Mouse (Mus musculus) forebrain, embryonic 10.5 days (tissue): ENCODE measurements around the gene Kpna4. TPM values are rescaled to one million over a fixed set of nuclear protein-coding genes. Genes with fewer than 3 reads are reported as not detected.

Experiments used
- DNase-seq: peaks from one replicate; pipeline ENCODE4 v3.0.0-alpha.2; 2017; ENCODE audit warnings: low spot score; ENCODE audit errors: extremely low spot score
- H3K27ac ChIP-seq: fragments of 300-500 bp; sonication (generic); 2 replicates; pipeline ENCODE4 v1.5.1; 2016; ENCODE audit warnings: mild to moderate bottlenecking
- H3K27me3 ChIP-seq: fragments of 300-500 bp; sonication (generic); 2 replicates; pipeline ENCODE4 v1.6.1; 2016; ENCODE audit warnings: mild to moderate bottlenecking; ENCODE audit not compliant: poor library complexity, severe bottlenecking
- H3K36me3 ChIP-seq: fragments of 300-500 bp; sonication (generic); replicated peaks from 2 replicates; pipeline ENCODE4 v1.6.1; 2016; ENCODE audit warnings: mild to moderate bottlenecking, moderate library complexity
- H3K4me1 ChIP-seq: fragments of 300-500 bp; sonication (generic); 2 replicates; pipeline ENCODE4 v1.6.1; 2016
- H3K4me3 ChIP-seq: fragments of 300-500 bp; sonication (generic); 2 replicates; pipeline ENCODE4 v1.5.1; 2016; ENCODE audit warnings: mild to moderate bottlenecking, moderate library complexity
- H3K9me3 ChIP-seq: fragments of 300-500 bp; sonication (generic); 2 replicates; pipeline ENCODE4 v1.6.1; 2016; ENCODE audit warnings: mild to moderate bottlenecking, moderate library complexity
- WGBS: fragments of 180-500 bp; shearing (Covaris S2); methylation state at CpG from one replicate; pipeline ENCODE4 v1.1.7; 2016; 5-methylcytosine and 5-hydroxymethylcytosine counted together
- polyA plus RNA-seq: library from polyadenylated mRNA; unstranded; fragments of >200 nt; fragmentation: Nextera tagmentation; extraction: Ambion mirVana; gene quantifications from 2 replicates; pipeline ENCODE4 v1.2.1, GENCODE M21; 2016

Kpna4 gene
- polyA plus RNA-seq, 1 experiment from 2014 or later: 37.0 TPM

DNA sequence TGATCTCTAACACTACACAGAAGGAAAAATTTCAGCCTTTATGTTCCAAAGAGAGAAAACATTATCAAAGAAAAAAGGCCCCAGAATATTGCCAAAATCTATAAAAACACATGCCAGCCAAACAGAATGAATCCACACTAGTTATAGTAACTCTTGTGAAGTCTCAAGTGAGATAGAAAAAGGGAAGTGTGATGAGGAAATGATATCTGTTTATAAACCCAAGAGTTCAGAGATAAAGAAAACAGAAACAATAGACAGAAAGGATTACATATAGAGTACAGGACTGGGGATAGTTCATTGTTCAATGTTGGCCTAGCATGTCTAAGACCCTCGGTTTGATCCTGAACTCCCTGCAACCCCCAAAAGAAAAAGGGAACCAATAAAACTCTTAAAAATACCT is 64.1 kb downstream of the Kpna4 start:
- H3K4me1 ChIP-seq: no peaks in the 10 kb centered on the region
- no peaks in the 10 kb centered on the region for H3K27me3 ChIP-seq
- no peak overlapping the region for H3K27ac ChIP-seq
- no peak for DNase-seq
- WGBS: 94% methylated on average over 1 of the region's 1 CpGs
- H3K36me3 ChIP-seq: no peaks in the 10 kb centered on the region
- no peaks in the 10 kb centered on the region for H3K9me3 ChIP-seq
- H3K4me3 ChIP-seq: no peak overlapping the region

DNA sequence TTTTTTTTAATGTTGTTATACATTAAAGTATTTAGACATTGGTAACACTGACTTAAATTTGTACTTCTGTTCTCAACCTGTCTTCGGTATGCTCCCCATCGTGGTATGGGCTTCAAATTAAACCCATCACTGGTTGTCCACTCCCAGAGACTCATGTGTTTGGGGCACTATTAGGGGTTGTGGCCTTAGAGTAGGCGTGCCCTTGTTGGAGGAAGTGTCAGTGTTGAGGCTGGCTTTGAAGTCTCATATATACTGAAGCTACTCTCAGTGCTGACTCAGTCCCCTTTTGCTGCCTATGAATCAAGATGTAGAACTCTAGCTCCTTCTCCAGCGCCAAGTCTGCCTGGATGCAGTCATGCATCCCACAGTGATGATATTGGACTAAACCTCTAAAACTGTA is 66.2 kb downstream of the Kpna4 start:
- no peak overlapping the region for H3K27ac ChIP-seq
- WGBS: 95% methylated on average over 4 of the region's 4 CpGs
- no peak overlapping the region for H3K4me3 ChIP-seq
- H3K27me3 ChIP-seq: no peaks in the 10 kb centered on the region
- no peaks in the 10 kb centered on the region for H3K36me3 ChIP-seq
- H3K9me3 ChIP-seq: no peaks in the 10 kb centered on the region
- H3K4me1 ChIP-seq: no peaks in the 10 kb centered on the region
- DNase-seq: no peak

DNA sequence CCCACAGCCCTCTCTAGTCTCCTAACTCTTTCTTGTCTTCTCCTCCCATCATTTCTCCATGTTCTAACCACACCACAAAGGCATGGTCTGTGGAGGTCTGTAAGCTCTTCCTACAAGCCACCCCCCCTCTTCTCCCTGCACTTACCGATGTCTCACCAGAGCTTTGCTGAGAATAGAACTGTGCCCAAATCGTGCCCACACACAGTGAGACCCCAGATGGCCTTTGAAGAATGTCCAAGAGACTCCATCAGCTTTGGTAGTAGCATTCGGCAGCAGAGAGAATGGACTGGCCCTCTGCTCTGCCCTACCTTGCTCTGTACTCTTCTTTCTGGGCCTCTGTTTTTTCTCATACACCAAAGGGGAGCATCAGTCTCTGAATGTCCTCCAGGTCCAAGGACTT is 71.0 kb downstream of the Kpna4 start:
- Histone ChIP-seq H3K4me1 (no peaks in the 10 kb centered on the region), H3K27me3 (no peaks in the 10 kb centered on the region), H3K27ac (no peak overlapping the region), H3K9me3 (no peaks in the 10 kb centered on the region), H3K36me3 (no peaks in the 10 kb centered on the region), H3K4me3 (no peak overlapping the region)
- 92% methylated on average over 3 of the region's 3 CpGs for WGBS
- no peak for DNase-seq

DNA sequence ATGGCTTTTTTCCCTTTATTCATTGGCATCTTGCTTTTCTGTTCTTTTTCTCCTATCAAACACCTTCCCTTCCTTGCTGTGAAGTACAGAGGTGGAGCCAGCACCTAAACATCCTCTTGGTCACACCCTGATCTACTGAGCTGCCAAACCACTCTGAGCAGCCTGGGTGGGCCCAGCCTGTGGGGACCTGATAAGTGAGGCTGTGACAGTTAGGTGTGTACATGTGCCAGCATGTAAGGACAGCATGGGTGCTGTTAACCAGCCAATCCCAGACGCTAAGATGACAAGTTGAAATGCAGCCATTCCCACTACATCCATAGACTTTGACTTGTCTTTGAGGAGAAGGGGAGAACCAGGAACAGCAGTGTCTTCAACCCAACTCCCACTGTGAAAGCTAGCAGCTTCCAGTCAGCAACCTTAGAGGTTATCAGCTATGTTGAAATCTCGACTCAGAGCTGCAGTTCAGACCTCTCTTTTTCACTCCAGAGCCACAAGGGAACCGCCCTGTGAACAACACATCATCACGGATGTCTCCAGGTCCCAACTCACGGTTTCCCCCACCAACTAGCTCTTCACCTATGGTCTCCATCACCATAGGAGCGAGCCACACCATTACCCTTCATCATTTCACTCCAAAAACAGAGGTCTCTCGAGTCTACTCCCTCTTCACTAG is 72.0 kb downstream of the Kpna4 start:
- Histone ChIP-seq H3K27ac (0 out of 2 replicates have a peak overlapping the region, but pooled peaks have one; percentile 0), H3K4me1 (no peaks in the 10 kb centered on the region), H3K4me3 (no peak overlapping the region), H3K36me3 (no peaks in the 10 kb centered on the region), H3K27me3 (no peaks in the 10 kb centered on the region), H3K9me3 (no peaks in the 10 kb centered on the region)
- WGBS: 90% methylated on average over 7 of the region's 7 CpGs
- no peak for DNase-seq

DNA sequence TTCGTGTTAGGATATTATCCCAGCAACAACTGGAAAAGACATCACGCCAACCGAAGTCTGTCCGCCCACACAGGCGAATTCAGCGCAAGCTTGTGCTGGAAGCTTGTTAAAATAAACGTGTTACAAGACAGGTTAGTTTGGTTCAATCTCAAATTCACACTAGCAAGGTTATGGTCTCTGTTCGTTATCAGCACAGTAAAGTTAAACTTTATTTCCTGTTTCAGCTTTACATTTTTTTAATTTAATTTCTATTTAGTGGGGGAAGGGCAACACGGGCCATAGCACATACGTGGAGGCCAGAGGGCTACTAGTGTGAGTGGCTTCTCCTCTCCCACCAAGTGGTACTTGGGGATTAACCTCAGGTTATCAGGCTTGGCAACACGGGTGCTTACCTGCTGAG is 75.0 kb downstream of the Kpna4 start:
- no peaks in the 10 kb centered on the region for H3K27me3 ChIP-seq
- H3K9me3 ChIP-seq: no peaks in the 10 kb centered on the region
- H3K27ac ChIP-seq: no peak overlapping the region
- H3K36me3 ChIP-seq: no peaks in the 10 kb centered on the region
- no peak for DNase-seq
- H3K4me3 ChIP-seq: no peak overlapping the region
- H3K4me1 ChIP-seq: no peaks in the 10 kb centered on the region
- WGBS: 93% methylated on average over 11 of the region's 11 CpGs

DNA sequence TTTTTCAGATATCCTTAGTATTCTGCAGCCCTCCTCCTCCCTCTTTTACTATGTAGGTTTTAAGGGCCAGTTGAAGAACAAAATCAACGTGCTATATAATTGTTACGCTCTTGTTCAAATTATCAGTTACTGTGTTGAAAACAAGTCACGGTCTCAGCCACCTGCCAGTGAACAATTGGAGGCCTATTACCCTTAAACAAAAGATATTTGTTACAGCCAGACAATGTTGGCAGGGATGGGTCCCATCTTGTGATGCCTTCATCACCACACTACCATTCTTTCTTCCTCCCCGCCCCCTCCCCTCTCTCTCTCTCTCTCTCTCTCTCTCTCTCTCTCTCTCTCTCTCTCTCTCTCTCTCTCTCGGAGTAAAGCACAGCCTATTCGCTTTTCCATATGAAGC is 77.9 kb downstream of the Kpna4 start:
- no peaks in the 10 kb centered on the region for H3K36me3 ChIP-seq
- H3K27ac ChIP-seq: no peak overlapping the region
- H3K4me3 ChIP-seq: no peak overlapping the region
- no peaks in the 10 kb centered on the region for H3K27me3 ChIP-seq
- WGBS: 83% methylated on average over 6 of the region's 6 CpGs
- peaks cover 15% of the 10 kb centered on the region for H3K4me1 ChIP-seq
- DNase-seq: no peak
- no peaks in the 10 kb centered on the region for H3K9me3 ChIP-seq

DNA sequence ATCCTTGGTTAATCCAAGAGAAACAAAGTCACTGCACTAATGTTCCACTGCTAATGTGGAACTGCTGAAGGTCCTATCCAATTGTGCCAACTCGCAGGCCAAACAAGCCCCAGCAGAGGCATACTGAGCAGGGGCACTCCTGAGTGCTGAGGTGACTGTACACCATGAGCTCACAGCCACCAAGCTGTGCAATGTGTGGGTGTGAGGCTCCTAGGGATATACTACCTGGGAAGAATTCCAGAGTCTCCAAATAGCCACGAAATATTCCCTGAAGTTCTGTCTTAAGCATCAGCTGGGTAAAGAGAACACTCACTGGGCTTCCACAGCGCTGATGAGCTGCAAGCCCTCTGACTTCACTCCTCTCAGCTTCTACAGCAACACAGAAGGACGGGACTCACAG is 79.2 kb downstream of the Kpna4 start:
- H3K4me3 ChIP-seq: no peak overlapping the region
- H3K9me3 ChIP-seq: no peaks in the 10 kb centered on the region
- H3K27me3 ChIP-seq: no peaks in the 10 kb centered on the region
- H3K36me3 ChIP-seq: peaks cover 7% of the 10 kb centered on the region
- WGBS: 82% methylated on average over 4 of the region's 4 CpGs
- no peak for DNase-seq
- H3K27ac ChIP-seq: no peak overlapping the region
- peaks cover 21% of the 10 kb centered on the region for H3K4me1 ChIP-seq

DNA sequence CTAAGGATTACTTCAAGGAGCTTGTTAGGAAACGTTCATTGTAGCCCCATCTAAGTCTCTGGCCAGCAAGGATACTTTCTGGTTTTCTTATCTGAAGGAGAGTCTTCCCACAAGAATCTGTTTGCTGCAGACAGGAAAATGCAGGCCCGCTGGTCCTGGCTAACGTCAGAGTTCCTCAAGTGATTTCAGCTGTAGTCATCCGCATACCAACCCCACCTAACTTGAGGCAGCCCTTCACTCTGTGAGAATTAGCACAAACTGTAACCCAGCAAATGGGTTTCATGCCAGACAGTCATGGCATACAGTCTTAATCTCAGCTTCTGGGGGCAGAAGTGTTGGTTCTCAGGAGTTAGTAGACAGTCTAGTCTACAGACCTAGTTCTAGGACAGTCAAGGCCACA is 80.4 kb downstream of the Kpna4 start:
- 70% methylated on average over 4 of the region's 4 CpGs for WGBS
- Histone ChIP-seq H3K4me3 (no peak overlapping the region), H3K9me3 (no peaks in the 10 kb centered on the region), H3K27ac (no peak overlapping the region), H3K27me3 (no peaks in the 10 kb centered on the region), H3K4me1 (peaks cover 33% of the 10 kb centered on the region), H3K36me3 (peaks cover 19% of the 10 kb centered on the region)
- DNase-seq: no peak

DNA sequence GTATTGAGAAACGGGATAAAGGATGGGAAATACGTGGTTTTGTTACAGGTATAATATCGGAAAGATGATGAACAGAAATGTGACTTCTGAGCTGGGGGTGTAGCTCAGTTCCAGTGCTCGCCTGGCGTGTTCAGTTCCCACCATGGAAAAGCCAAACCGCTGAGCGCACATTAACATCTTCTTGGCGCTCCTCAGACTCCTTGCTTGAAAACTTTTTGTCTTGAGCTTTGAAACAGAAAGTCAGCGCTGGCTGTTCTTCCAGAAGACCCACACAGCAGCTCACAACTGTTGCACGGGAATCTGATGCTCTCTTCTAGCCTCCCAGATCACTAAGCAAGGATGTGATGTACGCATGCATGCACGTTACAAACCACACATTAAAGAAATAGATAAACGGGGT is 81.2 kb downstream of the Kpna4 start:
- Histone ChIP-seq H3K36me3 (peaks cover 26% of the 10 kb centered on the region), H3K4me1 (peaks cover 40% of the 10 kb centered on the region), H3K9me3 (no peaks in the 10 kb centered on the region), H3K27me3 (no peaks in the 10 kb centered on the region), H3K27ac (peak overlapping the region; percentile 100), H3K4me3 (peak overlapping the region; percentile 91)
- DNase-seq: peak; percentile 35
- WGBS: 25% methylated on average over 13 of the region's 13 CpGs

DNA sequence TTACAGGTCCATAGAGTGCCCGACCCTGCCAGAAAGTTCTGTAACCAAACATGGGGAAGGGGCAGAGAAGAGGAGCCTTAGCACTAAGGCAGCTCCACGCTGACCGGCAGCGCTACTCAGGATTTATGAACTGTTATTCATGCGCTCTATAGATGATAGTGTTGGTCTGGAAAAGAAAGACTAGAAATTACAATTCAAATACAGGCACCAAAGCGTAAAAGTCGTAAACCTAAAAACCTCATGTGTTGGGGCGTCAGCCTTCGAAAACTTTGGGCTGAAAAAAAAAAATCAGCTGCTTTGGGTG is 81.6 kb downstream of the Kpna4 start:
- Histone ChIP-seq H3K4me1 (peaks cover 44% of the 10 kb centered on the region), H3K4me3 (peak overlapping the region; percentile 91), H3K27me3 (no peaks in the 10 kb centered on the region), H3K27ac (peak overlapping the region; percentile 100), H3K36me3 (peaks cover 30% of the 10 kb centered on the region), H3K9me3 (no peaks in the 10 kb centered on the region)
- no peak for DNase-seq
- 13% methylated on average over 9 of the region's 9 CpGs for WGBS

DNA sequence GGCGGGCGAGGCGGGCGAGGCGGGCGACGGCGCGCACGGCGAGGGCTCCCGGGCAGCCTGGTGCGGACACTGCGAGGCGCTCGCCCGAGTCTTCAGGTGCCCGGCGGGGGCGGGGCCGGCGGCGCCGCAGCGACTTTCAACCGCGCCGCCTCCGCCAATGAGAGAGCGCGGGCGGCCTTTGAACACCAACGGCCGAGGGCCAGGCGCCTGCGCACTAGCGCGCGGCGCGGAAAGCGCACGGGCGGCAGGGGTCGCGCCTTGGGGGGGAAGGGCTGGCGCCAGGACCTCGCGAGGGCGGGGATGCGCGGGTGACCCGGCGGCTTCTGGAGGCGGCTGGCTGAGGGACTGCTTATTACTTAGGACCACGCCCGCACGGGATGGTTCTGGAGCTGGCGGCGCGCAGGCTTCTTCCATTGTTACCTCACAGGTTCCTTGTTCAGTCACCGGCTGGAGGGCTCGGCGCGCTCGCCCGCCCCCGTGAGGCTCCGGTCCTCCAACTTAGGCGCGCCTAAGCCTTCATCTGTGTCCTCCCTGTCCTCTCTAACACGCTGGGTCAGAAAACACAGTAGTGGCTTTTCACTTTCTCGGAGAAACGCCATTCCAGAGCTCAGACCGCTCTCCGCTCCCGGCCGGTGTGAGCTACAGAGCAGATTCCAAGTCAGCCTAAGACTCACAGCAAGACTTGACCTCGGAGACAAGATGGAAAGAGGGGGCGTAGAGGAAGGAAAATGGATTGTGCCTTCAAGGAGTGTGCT is 82.1 kb downstream of the Kpna4 start, which contains the start of gene Trim59:
TSS of gene Trim59 (minus strand) at position 111 of the 755 bp plus-strand sequence.
- WGBS: under 1% methylated on average over 80 of the region's 80 CpGs
- peaks cover 48% of the 10 kb centered on the region for H3K4me1 ChIP-seq

DNA sequence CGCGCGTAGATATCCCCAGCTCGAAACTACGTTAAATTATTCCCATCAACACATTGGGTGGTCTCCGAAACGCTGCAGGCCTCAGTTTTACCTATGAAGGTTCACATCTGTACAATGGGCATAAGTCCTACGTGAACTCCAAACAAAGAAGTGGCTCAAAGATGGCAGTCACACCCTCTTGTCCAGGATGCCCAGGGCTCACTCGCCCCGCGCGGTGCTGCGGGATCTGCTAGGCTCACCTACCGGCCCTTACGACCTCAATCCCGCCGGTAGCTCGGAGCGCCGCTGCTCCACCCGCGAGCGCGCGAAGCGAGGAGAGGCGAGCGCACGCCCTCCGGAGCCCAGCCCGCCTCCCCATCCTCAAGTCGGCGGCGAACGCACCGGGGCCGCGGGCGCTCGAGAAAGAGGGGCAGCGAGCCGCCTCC is 82.7 kb downstream of the Kpna4 start:
- WGBS: 0% methylated on average over 33 of the region's 42 CpGs
- Histone ChIP-seq H3K9me3 (no peaks in the 10 kb centered on the region), H3K4me1 (peaks cover 50% of the 10 kb centered on the region), H3K27me3 (no peaks in the 10 kb centered on the region), H3K27ac (peak overlapping the region; percentile 100), H3K4me3 (peak overlapping the region; percentile 91), H3K36me3 (peaks cover 42% of the 10 kb centered on the region)
- peak; percentile 74 for DNase-seq

More for the DNA sequence above, 82.1 kb downstream of the Kpna4 start, which contains the start of gene Trim59:
- no peaks in the 10 kb centered on the region for H3K27me3 ChIP-seq
- DNase-seq: peak; percentile 92
- H3K9me3 ChIP-seq: no peaks in the 10 kb centered on the region
- peak within 1 kb of the TSS; percentile 91 for H3K4me3 ChIP-seq
- H3K36me3 ChIP-seq: peaks cover 36% of the 10 kb centered on the region
- peak within 1 kb of the TSS; percentile 100 for H3K27ac ChIP-seq

DNA sequence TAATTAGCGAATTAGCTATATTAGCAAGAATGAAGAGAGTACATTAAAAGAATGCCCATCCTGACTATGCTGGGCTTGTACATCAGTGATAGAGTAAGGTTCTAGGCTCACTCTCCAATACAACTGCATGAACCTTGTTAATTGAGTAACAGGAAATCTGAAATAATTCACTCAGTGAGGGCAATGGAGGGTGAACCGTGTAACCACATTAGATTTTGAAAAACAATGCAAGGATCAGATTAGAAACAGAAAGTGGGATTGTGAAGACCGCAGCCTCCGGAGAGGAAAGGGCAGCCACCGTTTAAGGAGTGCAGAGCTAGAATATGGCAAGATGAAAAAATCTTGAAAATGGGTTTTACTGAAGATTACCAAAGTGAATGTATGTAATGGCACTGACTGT is 85.6 kb downstream of the Kpna4 start:
- Histone ChIP-seq H3K27me3 (no peaks in the 10 kb centered on the region), H3K27ac (no peak overlapping the region), H3K9me3 (no peaks in the 10 kb centered on the region), H3K4me3 (peak overlapping the region; percentile 91), H3K4me1 (peaks cover 49% of the 10 kb centered on the region), H3K36me3 (peaks cover 69% of the 10 kb centered on the region)
- DNase-seq: no peak
- WGBS: 72% methylated on average over 5 of the region's 5 CpGs
